Mouse (Mus musculus): Measurements from ENCODE around the gene Arhgdig. TPM values are rescaled to one million over a fixed set of nuclear protein-coding genes. Genes with fewer than 3 reads are reported as not detected.
"Not testable (repeated sequence)": the region's sequence is repeated elsewhere in the genome, so short reads cannot be mapped to it uniquely, and the experiment has no call there.

Gene Arhgdig
- polyA plus RNA-seq, 1 experiment from 2014 or later, result 2.0 TPM

DNA sequence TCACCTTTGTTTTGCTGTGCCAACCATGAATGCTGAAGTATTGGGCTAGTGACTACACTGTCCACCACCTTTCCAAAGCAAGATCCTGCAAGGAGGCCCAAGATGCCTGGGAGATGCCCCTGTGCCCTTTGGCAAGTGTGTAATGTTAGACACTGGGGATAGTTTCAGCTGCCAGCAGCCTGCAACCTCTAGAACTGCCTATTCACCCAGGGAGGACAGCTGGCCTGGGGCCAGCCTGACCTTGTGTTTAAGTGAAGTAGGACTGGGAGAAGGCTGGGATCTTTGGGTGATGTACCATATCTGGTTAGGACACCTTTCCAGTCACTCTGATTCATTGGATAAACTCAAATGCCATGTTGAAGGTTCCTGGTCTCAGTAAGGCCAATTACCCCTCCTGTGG lies 5.6 kb downstream of the Arhgdig start:
- no peak overlapping the region for H3K27ac ChIP-seq
- H3K9me3 ChIP-seq (replicated peaks), result no peaks in the 10 kb centered on the region
- H3K4me3 ChIP-seq, result 0 out of 2 replicates have a peak overlapping the region, but pooled peaks have one; percentile 64
- H3K36me3 ChIP-seq, result peaks cover 19% of the 10 kb centered on the region
- DNase-seq (ENCODE audit: low spot score), result no peak
- peaks cover 84% of the 10 kb centered on the region for H3K27me3 ChIP-seq (ENCODE audit: low read depth, poor library complexity, severe bottlenecking)
- peaks cover 41% of the 10 kb centered on the region for H3K4me1 ChIP-seq

DNA sequence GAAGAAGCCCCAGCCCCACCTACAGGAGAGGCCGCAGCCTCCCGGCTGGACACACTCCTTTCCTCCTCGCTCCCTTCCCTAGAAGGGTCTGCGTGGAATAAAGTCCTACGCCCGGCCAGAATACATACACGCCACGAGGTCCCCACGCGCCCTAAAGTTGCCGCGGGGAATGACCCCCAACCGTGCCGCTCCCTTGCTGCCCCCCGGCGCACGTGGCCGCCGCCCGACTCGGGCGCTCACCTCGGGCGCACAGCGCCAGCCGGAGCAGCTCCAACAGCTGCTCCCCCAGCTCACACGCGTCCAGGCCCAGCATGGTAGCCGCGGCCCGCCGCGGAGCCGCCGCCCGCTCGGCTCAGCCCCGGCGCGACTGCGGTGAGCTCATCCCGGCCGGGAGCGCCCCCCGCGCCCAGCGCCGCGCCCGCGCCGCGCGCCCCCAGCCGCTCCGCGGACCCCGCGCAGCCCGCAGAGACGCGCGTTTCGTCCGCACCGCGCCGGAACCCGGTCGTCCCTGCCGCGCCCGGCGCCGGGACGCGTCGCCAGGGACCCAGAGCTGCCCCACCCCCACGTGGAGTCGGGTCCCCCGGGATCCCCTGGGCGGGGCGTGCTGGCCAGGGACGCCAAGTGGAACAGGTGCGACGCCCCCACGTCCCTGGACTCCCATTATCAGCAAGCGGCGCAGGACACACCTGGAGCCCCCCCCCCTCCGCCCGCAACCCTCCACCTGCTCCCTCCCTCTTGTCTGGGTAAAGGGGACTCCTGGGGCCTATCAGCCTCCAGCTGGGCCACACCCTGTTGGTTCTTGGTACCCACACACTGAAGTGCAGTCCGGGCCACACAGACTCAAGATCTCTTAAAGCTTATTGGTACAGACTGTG lies 6.5 kb downstream of the Arhgdig start:
- H3K4me3 ChIP-seq, result peak overlapping the region; percentile 64
- peak overlapping the region; percentile 73 for H3K27ac ChIP-seq
- peaks cover 28% of the 10 kb centered on the region for H3K36me3 ChIP-seq
- peak; percentile 52 for DNase-seq (ENCODE audit: low spot score)
- peaks cover 81% of the 10 kb centered on the region for H3K27me3 ChIP-seq (ENCODE audit: low read depth, poor library complexity, severe bottlenecking)
- H3K4me1 ChIP-seq, result peaks cover 41% of the 10 kb centered on the region
- no peaks in the 10 kb centered on the region for H3K9me3 ChIP-seq (replicated peaks)
- 11% methylated on average over 91 of the region's 92 CpGs for WGBS

- 76% methylated on average over 4 of the region's 4 CpGs for WGBS
- peaks cover 26% of the 10 kb centered on the region for H3K4me1 ChIP-seq
- DNase-seq (ENCODE audit: low spot score), result no peak
- H3K27ac ChIP-seq, result no peak within 1 kb of the TSS
- peaks cover 59% of the 10 kb centered on the region for H3K27me3 ChIP-seq (ENCODE audit: low read depth, poor library complexity, severe bottlenecking)
- H3K4me3 ChIP-seq, result no peak within 1 kb of the TSS
- H3K36me3 ChIP-seq, result peaks cover 50% of the 10 kb centered on the region
- no peaks in the 10 kb centered on the region for H3K9me3 ChIP-seq (replicated peaks)
Measured at GRCm38 (mm10) chr17:26198892-26199291, 8.7 kb downstream of the Arhgdig start, which contains the start of gene Pdia2. Gene Pdia2, minus strand, starts transcription at chr17:26199087.

GRCm38 (mm10) chr17:26192481-26193190 lies 14.9 kb downstream of the Arhgdig start:
- H3K36me3 ChIP-seq, result peaks cover 100% of the 10 kb centered on the region
- H3K4me1 ChIP-seq, result no peaks in the 10 kb centered on the region

DNA sequence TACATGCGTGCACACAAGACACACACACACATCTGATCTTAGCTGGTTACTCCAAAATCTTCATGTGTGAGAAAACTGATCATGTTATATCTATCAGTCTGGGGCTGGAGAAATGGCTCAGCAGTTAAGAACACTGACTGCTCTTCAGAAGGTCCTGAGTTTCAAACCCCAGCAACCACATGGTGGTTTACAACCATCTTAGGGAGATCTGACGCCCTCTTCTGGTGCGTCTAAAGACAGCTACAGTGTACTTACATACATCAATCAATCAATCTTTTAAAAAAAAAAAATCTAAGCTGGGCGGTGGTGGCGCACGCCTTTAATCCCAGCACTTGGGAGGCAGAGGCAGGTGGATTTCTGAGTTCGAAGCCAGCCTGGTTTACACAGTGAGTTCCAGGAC lies 16.1 kb downstream of the Arhgdig start:
- not testable (repeated sequence) for H3K4me3 ChIP-seq; H3K27me3 ChIP-seq (ENCODE audit: low read depth, poor library complexity, severe bottlenecking); H3K27ac ChIP-seq; H3K9me3 ChIP-seq (replicated peaks); H3K4me1 ChIP-seq; DNase-seq (ENCODE audit: low spot score)
- WGBS, result 91% methylated on average over 7 of the region's 7 CpGs
- peaks cover 100% of the 10 kb centered on the region for H3K36me3 ChIP-seq

More at GRCm38 (mm10) chr17:26192481-26193190, 14.9 kb downstream of the Arhgdig start:
- H3K27me3 ChIP-seq (ENCODE audit: low read depth, poor library complexity, severe bottlenecking), result peaks cover under 1% of the 10 kb centered on the region; the same call in 1 of the 2 replicates
- no peak for DNase-seq (ENCODE audit: low spot score)
- H3K4me3 ChIP-seq, result no peak overlapping the region
- no peaks in the 10 kb centered on the region for H3K9me3 ChIP-seq (replicated peaks)
- no peak overlapping the region for H3K27ac ChIP-seq
- WGBS, result 96% methylated on average over 15 of the region's 15 CpGs

- Histone ChIP-seq H3K36me3 (peaks cover 98% of the 10 kb centered on the region), H3K27me3 (ENCODE audit: low read depth, poor library complexity, severe bottlenecking) (no peaks in the 10 kb centered on the region), H3K27ac (no peak overlapping the region), H3K9me3 (replicated peaks) (no peaks in the 10 kb centered on the region), H3K4me3 (no peak overlapping the region), H3K4me1 (no peaks in the 10 kb centered on the region)
- 95% methylated on average over 11 of the region's 11 CpGs for WGBS
- DNase-seq (ENCODE audit: low spot score), result no peak
Measured at GRCm38 (mm10) chr17:26188091-26188805, 19.3 kb downstream of the Arhgdig start.

GRCm38 (mm10) chr17:26187592-26187991 lies 20.0 kb downstream of the Arhgdig start:
- Histone ChIP-seq H3K36me3 (peaks cover 98% of the 10 kb centered on the region), H3K27me3 (ENCODE audit: low read depth, poor library complexity, severe bottlenecking) (no peaks in the 10 kb centered on the region), H3K27ac (no peak overlapping the region), H3K4me3 (no peak overlapping the region), H3K4me1 (no peaks in the 10 kb centered on the region), H3K9me3 (replicated peaks) (no peaks in the 10 kb centered on the region)
- DNase-seq (ENCODE audit: low spot score), result no peak
- WGBS, result 96% methylated on average over 5 of the region's 5 CpGs

DNA sequence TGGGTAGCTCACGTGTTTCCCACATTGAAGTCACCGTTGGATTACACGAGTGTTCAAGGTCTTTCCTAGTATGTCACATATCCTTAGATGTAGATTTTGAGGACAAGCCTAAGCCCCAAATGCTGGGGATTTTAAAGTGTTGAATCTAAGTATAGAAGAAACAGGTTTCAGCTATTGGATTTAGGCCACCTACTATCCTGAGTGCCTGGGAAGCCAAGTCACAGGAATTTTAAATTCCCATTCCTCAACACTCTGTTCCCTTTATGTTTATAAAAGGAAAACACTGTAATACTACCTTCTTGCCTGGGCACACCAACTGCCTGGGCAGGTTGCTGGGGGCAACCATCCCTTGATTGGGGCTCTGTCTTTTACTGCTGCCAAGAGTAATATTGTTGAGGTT lies 26.4 kb downstream of the Arhgdig start:
- Histone ChIP-seq H3K27ac (no peak overlapping the region), H3K9me3 (replicated peaks) (no peaks in the 10 kb centered on the region), H3K4me1 (no peaks in the 10 kb centered on the region), H3K36me3 (peaks cover 86% of the 10 kb centered on the region), H3K27me3 (ENCODE audit: low read depth, poor library complexity, severe bottlenecking) (no peaks in the 10 kb centered on the region), H3K4me3 (no peak overlapping the region)
- no peak for DNase-seq (ENCODE audit: low spot score)
- WGBS, result 92% methylated on average over 3 of the region's 3 CpGs

- DNase-seq (ENCODE audit: low spot score), result no peak
- no peak overlapping the region for H3K27ac ChIP-seq
- H3K4me1 ChIP-seq, result no peaks in the 10 kb centered on the region
- no peaks in the 10 kb centered on the region for H3K27me3 ChIP-seq (ENCODE audit: low read depth, poor library complexity, severe bottlenecking)
- H3K9me3 ChIP-seq (replicated peaks), result no peaks in the 10 kb centered on the region
- H3K36me3 ChIP-seq, result peaks cover 83% of the 10 kb centered on the region
- H3K4me3 ChIP-seq, result no peak overlapping the region
Measured at GRCm38 (mm10) chr17:26178611-26179010, 29.0 kb downstream of the Arhgdig start.

DNA sequence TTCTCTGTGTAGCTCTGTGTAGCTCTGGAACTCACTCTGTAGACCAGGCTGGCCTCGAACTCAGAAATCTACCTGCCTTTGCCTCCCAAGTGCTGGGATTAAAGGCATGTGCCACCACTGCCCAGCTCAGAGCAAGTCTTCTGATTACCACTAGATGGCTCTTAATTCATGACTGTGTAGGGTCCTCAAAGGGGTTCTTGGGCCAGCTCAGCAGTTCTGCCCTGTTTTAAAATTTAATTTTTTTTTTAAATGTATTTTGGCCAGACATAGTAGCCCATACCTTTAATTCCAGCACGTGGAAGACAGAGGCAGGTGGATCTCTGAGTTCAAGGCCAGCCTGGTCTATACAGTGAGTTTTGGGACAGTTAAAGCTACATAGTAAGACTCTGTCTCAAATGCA lies 32.3 kb downstream of the Arhgdig start:
- not testable (repeated sequence) for H3K4me3 ChIP-seq; H3K27me3 ChIP-seq (ENCODE audit: low read depth, poor library complexity, severe bottlenecking); DNase-seq (ENCODE audit: low spot score); H3K27ac ChIP-seq; H3K4me1 ChIP-seq; H3K9me3 ChIP-seq (replicated peaks)
- peaks cover 65% of the 10 kb centered on the region for H3K36me3 ChIP-seq
- WGBS, result 87% methylated on average over 2 of the region's 2 CpGs

- Histone ChIP-seq H3K36me3 (peaks cover 50% of the 10 kb centered on the region), H3K4me3 (no peak overlapping the region), H3K4me1 (no peaks in the 10 kb centered on the region), H3K9me3 (replicated peaks) (no peaks in the 10 kb centered on the region), H3K27me3 (ENCODE audit: low read depth, poor library complexity, severe bottlenecking) (no peaks in the 10 kb centered on the region), H3K27ac (no peak overlapping the region)
- no peak for DNase-seq (ENCODE audit: low spot score)
- WGBS, result 100% methylated on average over 2 of the region's 2 CpGs
Measured at GRCm38 (mm10) chr17:26168039-26168438, 39.5 kb downstream of the Arhgdig start.

GRCm38 (mm10) chr17:26162736-26163135 lies 44.9 kb downstream of the Arhgdig start:
- Histone ChIP-seq H3K27me3 (ENCODE audit: low read depth, poor library complexity, severe bottlenecking) (no peaks in the 10 kb centered on the region), H3K36me3 (peaks cover 55% of the 10 kb centered on the region), H3K4me3 (no peak overlapping the region), H3K27ac (no peak overlapping the region), H3K4me1 (no peaks in the 10 kb centered on the region), H3K9me3 (replicated peaks) (no peaks in the 10 kb centered on the region)
- 96% methylated on average over 1 of the region's 1 CpGs for WGBS
- no peak for DNase-seq (ENCODE audit: low spot score)
